Mouse (Mus musculus): ENCODE measurements at regions not wholly inside any gene's neighbourhood (a gene's known extent, or its start where the extent isn't known, plus 50 kb on each side); places are given as distances from the start of the nearest gene placed in this dataset.
A peak's percentile ranks its signal among the peaks of the same experiment; 100 is the strongest.

DNA sequence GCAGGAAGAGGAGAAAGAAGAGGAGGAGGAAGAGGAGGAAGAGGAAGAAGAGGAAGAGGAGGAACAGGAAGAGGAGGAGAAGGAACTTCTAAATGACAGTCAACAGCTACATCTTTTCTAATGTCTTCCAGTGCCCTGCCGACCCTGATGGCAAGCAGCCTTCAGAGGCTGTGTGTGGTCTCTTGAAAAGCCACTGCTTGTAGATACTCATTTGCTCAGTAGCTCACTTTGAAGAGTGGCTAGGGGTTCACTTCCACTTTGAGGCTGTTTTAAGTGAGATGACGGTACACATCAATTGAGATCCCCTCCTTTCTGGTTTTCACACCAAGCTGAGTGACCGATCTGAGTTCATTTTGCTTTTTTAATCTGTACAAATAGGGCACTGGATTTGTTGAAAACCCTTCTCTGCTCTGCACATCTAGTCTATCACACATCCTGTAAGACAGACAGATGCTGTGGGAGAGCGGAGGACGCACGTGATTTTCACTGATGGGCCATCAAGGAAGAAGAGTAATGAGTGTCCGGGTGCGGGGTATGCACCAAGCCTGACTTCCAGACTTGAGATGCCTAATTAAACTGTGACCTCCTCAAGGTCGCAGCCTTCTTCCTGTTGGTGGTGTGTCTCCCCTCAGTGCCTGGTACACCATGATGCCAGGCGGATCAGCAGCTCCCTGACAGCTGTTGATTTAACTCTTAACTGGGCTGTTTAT lies 239.0 kb downstream of the Mtx2 start:
- WGBS: 61% methylated on average over 10 of the region's 10 CpGs
- no peaks in the 10 kb centered on the region for H3K36me3 ChIP-seq (ENCODE audit: control insufficient read depth, insufficient read depth, low read length)

DNA sequence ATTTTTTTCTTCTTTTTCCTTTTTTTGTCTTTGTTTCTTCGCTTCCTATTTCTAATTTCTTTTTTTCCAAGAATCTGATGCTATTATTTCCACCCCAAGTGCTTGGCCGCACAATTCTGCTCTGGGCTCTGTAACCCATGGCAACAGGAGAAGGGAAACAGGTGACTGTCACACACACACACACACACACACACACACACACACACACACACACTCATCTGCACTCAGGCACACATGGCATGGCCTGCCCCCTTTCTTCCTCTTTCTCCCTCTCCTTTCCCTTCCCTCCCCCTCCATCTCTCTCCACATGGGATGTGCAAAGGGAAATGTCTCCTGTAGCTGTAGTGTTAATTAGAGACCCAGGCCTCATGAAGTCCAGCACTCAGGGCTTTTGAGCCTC lies 239.7 kb downstream of the Mtx2 start:
- no peaks in the 10 kb centered on the region for H3K36me3 ChIP-seq (ENCODE audit: control insufficient read depth, insufficient read depth, low read length)
- H3K27me3 ChIP-seq (ENCODE audit: control insufficient read depth, insufficient read depth, low read length): no peaks in the 10 kb centered on the region
- WGBS: 15% methylated on average over 2 of the region's 2 CpGs
- no peak overlapping the region for H3K4me3 ChIP-seq (ENCODE audit: control insufficient read depth, insufficient read depth, low read length)
- DNase-seq: no peak
- no peak for TF ChIP-seq POLR2A (IDR thresholded peaks at IDR 0.05; ENCODE audit: control insufficient read depth, extremely low read depth, insufficient read depth, low read length, poor library complexity)
- no peak for TF ChIP-seq CTCF (IDR thresholded peaks at IDR 0.05; ENCODE audit: borderline replicate concordance, control insufficient read depth, extremely low read depth, insufficient read depth, low read length, poor library complexity)
- H3K27ac ChIP-seq (ENCODE audit: control insufficient read depth, insufficient read depth, low read length): no peak overlapping the region
- peaks cover 16% of the 10 kb centered on the region for H3K4me1 ChIP-seq (replicated peaks; ENCODE audit: control insufficient read depth, insufficient read depth, low read length)

More for the DNA sequence above, 239.0 kb downstream of the Mtx2 start:
- TF ChIP-seq CTCF (IDR thresholded peaks at IDR 0.05; ENCODE audit: borderline replicate concordance, control insufficient read depth, extremely low read depth, insufficient read depth, low read length, poor library complexity): no peak
- TF ChIP-seq POLR2A (IDR thresholded peaks at IDR 0.05; ENCODE audit: control insufficient read depth, extremely low read depth, insufficient read depth, low read length, poor library complexity): no peak
- H3K27me3 ChIP-seq (ENCODE audit: control insufficient read depth, insufficient read depth, low read length): no peaks in the 10 kb centered on the region
- no peak overlapping the region for H3K27ac ChIP-seq (ENCODE audit: control insufficient read depth, insufficient read depth, low read length)
- peaks cover 10% of the 10 kb centered on the region for H3K4me1 ChIP-seq (replicated peaks; ENCODE audit: control insufficient read depth, insufficient read depth, low read length)
- no peak overlapping the region for H3K4me3 ChIP-seq (ENCODE audit: control insufficient read depth, insufficient read depth, low read length)
- DNase-seq: no peak

DNA sequence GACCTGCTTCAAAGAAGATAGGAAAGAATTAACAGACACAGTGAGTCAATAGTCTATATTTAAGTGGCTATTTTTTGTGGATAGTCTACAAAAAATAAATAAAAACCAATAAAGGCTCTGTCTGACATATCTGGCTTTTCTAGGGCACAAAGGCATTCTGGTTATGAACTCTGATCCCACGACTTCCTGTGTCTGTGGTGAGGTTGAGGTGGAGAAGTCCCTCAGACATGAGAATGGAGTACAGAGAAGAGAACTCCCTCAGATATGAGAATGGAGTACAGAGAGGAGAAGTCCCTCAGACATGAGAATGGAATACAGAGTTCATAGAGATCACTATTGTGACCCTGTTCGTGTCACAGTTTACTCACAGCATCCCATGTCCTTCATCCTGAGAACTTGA lies 243.7 kb downstream of the Mtx2 start:
- DNase-seq: peak; percentile 22
- Histone ChIP-seq H3K27ac (ENCODE audit: control insufficient read depth, insufficient read depth, low read length) (no peak overlapping the region), H3K27me3 (ENCODE audit: control insufficient read depth, insufficient read depth, low read length) (no peaks in the 10 kb centered on the region), H3K4me3 (ENCODE audit: control insufficient read depth, insufficient read depth, low read length) (no peak overlapping the region), H3K4me1 (replicated peaks; ENCODE audit: control insufficient read depth, insufficient read depth, low read length) (peaks cover 29% of the 10 kb centered on the region), H3K36me3 (ENCODE audit: control insufficient read depth, insufficient read depth, low read length) (no peaks in the 10 kb centered on the region)
- TF ChIP-seq POLR2A (IDR thresholded peaks at IDR 0.05; ENCODE audit: control insufficient read depth, extremely low read depth, insufficient read depth, low read length, poor library complexity) (no peak), CTCF (IDR thresholded peaks at IDR 0.05; ENCODE audit: borderline replicate concordance, control insufficient read depth, extremely low read depth, insufficient read depth, low read length, poor library complexity) (no peak)
- WGBS: 33% methylated on average over 2 of the region's 2 CpGs

DNA sequence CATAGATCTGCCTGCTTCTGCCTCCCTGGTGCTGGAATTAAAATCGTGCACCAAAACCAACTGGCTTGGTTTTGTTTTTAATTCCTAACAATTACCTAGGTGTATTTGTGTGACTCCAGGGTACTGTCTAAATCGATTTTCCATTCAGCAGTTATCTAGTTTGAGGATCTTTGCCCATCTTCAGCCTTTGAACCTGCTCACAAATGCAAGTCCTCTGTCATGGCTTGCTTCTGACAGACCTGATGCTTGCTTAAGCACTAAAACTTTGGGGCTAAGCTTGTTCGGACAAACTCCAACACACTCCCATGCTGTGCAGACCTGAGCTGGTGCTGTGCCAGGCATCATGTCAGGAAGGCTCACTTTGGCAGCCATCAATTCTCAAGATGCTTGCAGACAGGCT lies 246.4 kb downstream of the Mtx2 start:
- H3K36me3 ChIP-seq (ENCODE audit: control insufficient read depth, insufficient read depth, low read length): no peaks in the 10 kb centered on the region
- TF ChIP-seq POLR2A (IDR thresholded peaks at IDR 0.05; ENCODE audit: control insufficient read depth, extremely low read depth, insufficient read depth, low read length, poor library complexity) (no peak), CTCF (IDR thresholded peaks at IDR 0.05; ENCODE audit: borderline replicate concordance, control insufficient read depth, extremely low read depth, insufficient read depth, low read length, poor library complexity) (no peak)
- H3K27ac ChIP-seq (ENCODE audit: control insufficient read depth, insufficient read depth, low read length): peak overlapping the region; percentile 66
- 62% methylated on average over 3 of the region's 3 CpGs for WGBS
- no peaks in the 10 kb centered on the region for H3K27me3 ChIP-seq (ENCODE audit: control insufficient read depth, insufficient read depth, low read length)
- DNase-seq: no peak
- H3K4me3 ChIP-seq (ENCODE audit: control insufficient read depth, insufficient read depth, low read length): no peak overlapping the region
- peaks cover 24% of the 10 kb centered on the region for H3K4me1 ChIP-seq (replicated peaks; ENCODE audit: control insufficient read depth, insufficient read depth, low read length)

DNA sequence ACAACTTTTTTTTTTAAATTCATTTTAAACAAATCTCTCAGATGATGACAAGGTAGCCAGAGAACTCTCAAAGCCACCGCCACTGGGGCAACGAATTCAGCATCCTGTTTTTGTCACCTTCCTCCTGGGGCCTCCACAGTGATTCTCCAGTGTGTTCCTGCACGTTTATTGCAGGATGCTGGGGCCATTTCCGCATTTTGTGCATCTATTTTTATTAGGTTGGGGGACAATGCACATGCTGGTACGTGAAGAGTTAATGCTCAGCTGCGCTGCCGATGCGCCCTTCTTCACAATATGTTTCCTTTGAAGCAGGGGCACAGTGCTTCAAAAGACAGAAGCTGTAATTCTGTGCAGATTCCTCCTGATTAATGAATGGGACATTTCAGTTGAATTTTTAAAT lies 246.9 kb downstream of the Mtx2 start:
- Histone ChIP-seq H3K36me3 (ENCODE audit: control insufficient read depth, insufficient read depth, low read length) (no peaks in the 10 kb centered on the region), H3K4me1 (replicated peaks; ENCODE audit: control insufficient read depth, insufficient read depth, low read length) (peaks cover 24% of the 10 kb centered on the region), H3K27ac (ENCODE audit: control insufficient read depth, insufficient read depth, low read length) (peak overlapping the region; percentile 66), H3K27me3 (ENCODE audit: control insufficient read depth, insufficient read depth, low read length) (no peaks in the 10 kb centered on the region), H3K4me3 (ENCODE audit: control insufficient read depth, insufficient read depth, low read length) (no peak overlapping the region)
- TF ChIP-seq POLR2A (IDR thresholded peaks at IDR 0.05; ENCODE audit: control insufficient read depth, extremely low read depth, insufficient read depth, low read length, poor library complexity): no peak
- no peak for TF ChIP-seq CTCF (IDR thresholded peaks at IDR 0.05; ENCODE audit: borderline replicate concordance, control insufficient read depth, extremely low read depth, insufficient read depth, low read length, poor library complexity)
- no peak for DNase-seq
- 13% methylated on average over 8 of the region's 8 CpGs for WGBS

DNA sequence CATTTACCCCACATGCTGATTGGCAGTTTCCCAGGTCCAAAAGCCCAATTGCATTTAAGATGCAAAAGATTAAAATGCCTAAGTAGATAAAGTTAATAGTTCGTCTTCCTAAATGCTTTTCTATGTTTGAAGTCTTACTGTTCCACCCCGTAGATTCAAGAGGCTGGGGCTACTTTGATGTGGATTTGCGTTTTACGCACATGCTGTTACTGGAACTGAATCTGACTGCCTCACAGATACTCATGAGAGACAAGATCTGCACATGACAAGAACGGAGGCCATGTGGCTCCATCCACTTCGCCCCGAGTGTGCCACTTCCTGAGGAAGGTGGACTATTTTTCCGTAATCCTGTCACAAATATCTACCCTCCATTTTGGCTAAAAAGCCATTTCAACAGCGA lies 247.6 kb downstream of the Mtx2 start:
- no peak overlapping the region; the same call in 1 of the 2 replicates for H3K27ac ChIP-seq (ENCODE audit: control insufficient read depth, insufficient read depth, low read length)
- H3K36me3 ChIP-seq (ENCODE audit: control insufficient read depth, insufficient read depth, low read length): no peaks in the 10 kb centered on the region
- TF ChIP-seq POLR2A (IDR thresholded peaks at IDR 0.05; ENCODE audit: control insufficient read depth, extremely low read depth, insufficient read depth, low read length, poor library complexity) (no peak), CTCF (IDR thresholded peaks at IDR 0.05; ENCODE audit: borderline replicate concordance, control insufficient read depth, extremely low read depth, insufficient read depth, low read length, poor library complexity) (no peak)
- no peak overlapping the region for H3K4me3 ChIP-seq (ENCODE audit: control insufficient read depth, insufficient read depth, low read length)
- peaks cover 24% of the 10 kb centered on the region for H3K4me1 ChIP-seq (replicated peaks; ENCODE audit: control insufficient read depth, insufficient read depth, low read length)
- WGBS: 15% methylated on average over 9 of the region's 9 CpGs
- DNase-seq: peak; percentile 70
- H3K27me3 ChIP-seq (ENCODE audit: control insufficient read depth, insufficient read depth, low read length): no peaks in the 10 kb centered on the region
